Mouse (Mus musculus) stomach, embryonic 16.5 days (tissue): ENCODE measurements around the gene Tnk1. TPM values are rescaled to one million over a fixed set of nuclear protein-coding genes. Genes with fewer than 3 reads are reported as not detected.

Experiments
- ATAC-seq: fragments of 200-750 bp; cut with Nextera tagmentation; 2 replicates; pipeline ENCODE4 v1.8.0; 2017; ENCODE audit warnings: moderate number of reproducible peaks, moderate TSS enrichment; ENCODE audit not compliant: insufficient read depth, low FRiP score
- H3K27ac ChIP-seq: fragments of 300-500 bp; sonication (generic); 2 replicates; pipeline ENCODE4 v1.5.1; 2014; ENCODE audit warnings: low read length
- H3K27me3 ChIP-seq: fragments of 300-500 bp; sonication (generic); 2 replicates; pipeline ENCODE4 v1.6.1; 2014; ENCODE audit warnings: low read length, control low read depth, mixed read lengths; ENCODE audit not compliant: control insufficient read depth, insufficient read depth
- H3K36me3 ChIP-seq: fragments of 300-500 bp; sonication (generic); 2 replicates; pipeline ENCODE4 v1.6.1; 2014; ENCODE audit warnings: low read length; ENCODE audit not compliant: control insufficient read depth, insufficient read depth
- H3K4me1 ChIP-seq: fragments of 300-500 bp; sonication (generic); 2 replicates; pipeline ENCODE4 v1.6.1; 2014; ENCODE audit warnings: low read length, control low read depth, mixed read lengths; ENCODE audit not compliant: control insufficient read depth, insufficient read depth
- H3K4me2 ChIP-seq: fragments of 300-500 bp; sonication (generic); 2 replicates; pipeline ENCODE4 v1.6.1; 2014; ENCODE audit warnings: low read depth, low read length, mixed read lengths
- H3K4me3 ChIP-seq: fragments of 300-500 bp; sonication (generic); replicated peaks from 2 replicates; pipeline ENCODE4 v1.5.1; 2014; ENCODE audit warnings: mild to moderate bottlenecking, low read length
- H3K9ac ChIP-seq: fragments of 300-500 bp; sonication (generic); 2 replicates; pipeline ENCODE4 v1.6.1; 2014; ENCODE audit warnings: low read length
- H3K9me3 ChIP-seq: fragments of 300-500 bp; sonication (generic); replicated peaks from 2 replicates; pipeline ENCODE4 v1.6.1; 2016; ENCODE audit warnings: low read length, control low read depth; ENCODE audit not compliant: control insufficient read depth
- WGBS: fragments of 180-500 bp; shearing (Covaris S2); extraction: QIAGEN DNeasy Blood & Tissue Kit; methylation state at CpG from one replicate; pipeline ENCODE4 v1.1.7; 2014; 5-methylcytosine and 5-hydroxymethylcytosine counted together
- polyA plus RNA-seq: library from polyadenylated mRNA; unstranded; fragments of >200 nt; fragmentation: Nextera tagmentation; extraction: Ambion mirVana; gene quantifications from 2 replicates; pipeline ENCODE4 v1.2.1, GENCODE M21; 2015

Tnk1 gene
- polyA plus RNA-seq, 1 experiment from 2014 or later: 15.3 TPM

DNA sequence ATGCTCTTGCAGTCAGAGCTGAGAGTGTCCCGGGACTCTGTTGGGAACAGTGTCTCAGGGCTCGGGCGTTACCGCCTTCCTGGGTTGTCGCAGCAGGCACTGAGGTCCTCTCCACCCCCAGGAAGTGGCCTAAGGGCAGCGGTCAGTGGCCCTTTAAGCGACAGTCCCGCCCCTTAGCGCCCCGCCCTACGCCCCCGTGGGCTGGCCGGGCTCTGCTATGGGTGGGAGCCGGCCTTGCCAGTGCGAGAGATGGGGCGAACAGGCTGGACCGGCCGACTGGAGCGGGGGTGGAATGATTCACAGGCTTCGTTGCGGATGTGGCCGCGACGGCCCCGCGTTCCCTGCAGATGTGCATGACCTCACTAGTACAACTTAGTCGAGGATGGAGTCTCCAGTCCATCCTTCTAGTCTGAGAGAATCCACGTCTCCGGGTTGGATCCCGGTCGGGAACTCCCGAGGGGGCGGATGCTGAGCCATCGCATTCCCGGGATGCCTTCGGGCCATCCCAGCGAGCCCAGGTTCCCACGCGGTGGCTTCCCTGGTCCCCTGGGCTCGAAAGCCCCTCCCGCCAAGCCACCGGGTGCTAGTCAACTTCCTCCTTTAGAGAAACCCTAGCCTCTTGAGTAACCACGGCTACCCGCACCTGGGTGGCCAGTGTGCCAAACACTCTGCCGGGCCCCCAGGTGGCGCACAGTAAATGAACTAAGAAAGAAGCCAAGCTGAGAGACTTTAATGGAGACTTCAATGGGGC is 22.5 kb upstream of the Tnk1 start, which contains the start of gene Kctd11:
Gene Kctd11 (minus strand): TSS at position 554 of the 751 bp plus-strand sequence.
- Histone ChIP-seq H3K27me3 (no peaks in the 10 kb centered on the region), H3K4me1 (peaks cover 44% of the 10 kb centered on the region), H3K36me3 (no peaks in the 10 kb centered on the region), H3K9me3 (no peaks in the 10 kb centered on the region), H3K9ac (peak within 1 kb of the TSS; percentile 72), H3K27ac (peak within 1 kb of the TSS; percentile 92), H3K4me3 (peak within 1 kb of the TSS; percentile 54), H3K4me2 (peak within 1 kb of the TSS; percentile 85)
- 0% methylated on average over 46 of the region's 46 CpGs for WGBS
- ATAC-seq: peak; percentile 87

DNA sequence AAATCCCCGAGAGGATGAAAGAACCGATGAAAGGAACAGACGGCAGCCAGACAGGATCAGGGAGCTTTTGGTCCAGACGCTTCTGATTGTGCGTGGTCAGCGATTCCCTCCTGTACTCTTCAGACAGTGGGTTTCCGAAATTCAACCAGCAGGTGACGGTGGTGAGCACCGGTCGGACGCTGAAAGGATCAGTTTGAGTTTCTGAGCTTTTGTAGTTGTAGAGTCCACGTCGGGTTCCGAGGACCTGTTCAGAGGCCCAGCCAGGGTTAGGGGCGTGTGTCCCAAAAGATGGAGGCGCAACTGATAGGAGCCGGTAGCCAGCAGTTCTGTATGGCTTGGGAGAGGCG is 21.9 kb upstream of the Tnk1 start:
- H3K9ac ChIP-seq: peak overlapping the region; percentile 72
- no peaks in the 10 kb centered on the region for H3K27me3 ChIP-seq
- H3K9me3 ChIP-seq: no peaks in the 10 kb centered on the region
- WGBS: under 1% methylated on average over 18 of the region's 18 CpGs
- ATAC-seq: peak; percentile 38
- no peaks in the 10 kb centered on the region for H3K36me3 ChIP-seq
- H3K4me2 ChIP-seq: peak overlapping the region; percentile 85
- H3K27ac ChIP-seq: peak overlapping the region; percentile 92
- H3K4me3 ChIP-seq: peak overlapping the region; percentile 54
- peaks cover 49% of the 10 kb centered on the region for H3K4me1 ChIP-seq

GRCm38 (mm10) chr11:69879711-69880110 is 21.2 kb upstream of the Tnk1 start:
- WGBS: 50% methylated on average over 15 of the region's 15 CpGs
- H3K4me1 ChIP-seq: peaks cover 51% of the 10 kb centered on the region
- H3K9me3 ChIP-seq: no peaks in the 10 kb centered on the region
- H3K9ac ChIP-seq: peak overlapping the region; percentile 72
- peak overlapping the region; percentile 54 for H3K4me3 ChIP-seq
- H3K36me3 ChIP-seq: no peaks in the 10 kb centered on the region
- H3K4me2 ChIP-seq: peak overlapping the region; percentile 85
- no peak for ATAC-seq
- no peaks in the 10 kb centered on the region for H3K27me3 ChIP-seq
- peak overlapping the region; percentile 92; the same call in 1 of the 2 replicates for H3K27ac ChIP-seq

DNA sequence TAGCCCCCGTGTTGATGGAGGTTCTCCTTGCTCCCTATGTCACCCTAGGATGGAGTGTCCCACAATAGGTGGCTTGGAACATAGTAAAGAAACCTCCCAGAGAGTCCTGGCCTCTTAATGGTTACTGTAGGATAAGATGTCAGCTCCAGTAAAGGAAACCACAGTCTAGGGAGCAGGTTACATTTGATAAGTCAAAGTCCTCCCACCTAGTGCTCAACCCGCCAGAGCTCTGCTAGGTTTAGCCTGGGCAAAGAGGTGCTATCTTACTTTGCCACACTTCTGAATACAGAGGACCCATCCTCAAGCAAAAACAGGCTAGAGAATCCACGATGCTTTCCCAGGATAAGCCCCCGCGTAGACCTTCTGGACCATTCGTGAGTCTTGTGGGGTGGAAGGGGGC is 20.4 kb upstream of the Tnk1 start:
- Histone ChIP-seq H3K4me2 (peak overlapping the region; percentile 85), H3K4me1 (peaks cover 51% of the 10 kb centered on the region), H3K9ac (peak overlapping the region; percentile 72; the same call in 1 of the 2 replicates), H3K27ac (peak overlapping the region; percentile 92), H3K27me3 (no peaks in the 10 kb centered on the region), H3K36me3 (no peaks in the 10 kb centered on the region), H3K9me3 (no peaks in the 10 kb centered on the region), H3K4me3 (peak overlapping the region; percentile 54)
- ATAC-seq: no peak
- WGBS: 78% methylated on average over 6 of the region's 6 CpGs

DNA sequence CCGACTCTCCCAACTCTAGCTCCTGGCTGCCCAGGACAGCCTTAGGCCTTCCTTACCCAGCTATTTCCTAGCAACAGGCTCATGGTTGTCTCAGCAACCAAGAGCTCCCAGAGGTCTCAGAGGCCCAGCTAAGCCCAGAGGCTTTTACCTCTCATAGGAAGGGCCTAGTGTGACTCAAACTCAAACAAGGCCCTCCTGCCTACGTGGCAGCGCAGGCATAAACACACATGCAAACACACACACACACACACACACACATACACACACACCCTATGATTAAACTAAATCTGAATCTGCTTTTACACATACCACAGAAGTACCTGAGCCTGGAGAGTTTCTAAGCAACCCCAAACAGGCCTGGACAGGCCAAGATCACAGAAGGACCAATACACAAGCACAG is 19.9 kb upstream of the Tnk1 start:
- Histone ChIP-seq H3K9ac (0 out of 2 replicates have a peak overlapping the region, but pooled peaks have one; percentile 72), H3K4me3 (peak overlapping the region; percentile 54; the same call in 1 of the 2 replicates), H3K36me3 (no peaks in the 10 kb centered on the region), H3K27me3 (no peaks in the 10 kb centered on the region), H3K4me2 (peak overlapping the region; percentile 85; the same call in 1 of the 2 replicates), H3K4me1 (peaks cover 51% of the 10 kb centered on the region), H3K9me3 (no peaks in the 10 kb centered on the region), H3K27ac (peak overlapping the region; percentile 92)
- 76% methylated on average over 3 of the region's 3 CpGs for WGBS
- no peak for ATAC-seq

- H3K9me3 ChIP-seq: no peaks in the 10 kb centered on the region
- no peaks in the 10 kb centered on the region for H3K27me3 ChIP-seq
- H3K4me1 ChIP-seq: peaks cover 51% of the 10 kb centered on the region
- 80% methylated on average over 11 of the region's 11 CpGs for WGBS
- H3K9ac ChIP-seq: peak within 1 kb of the TSS; percentile 72; the same call in 1 of the 2 replicates
- ATAC-seq: no peak
- no peaks in the 10 kb centered on the region for H3K36me3 ChIP-seq
- H3K4me2 ChIP-seq: peak within 1 kb of the TSS; percentile 85
- H3K4me3 ChIP-seq: peak within 1 kb of the TSS; percentile 54; the same call in 1 of the 2 replicates
- peak within 1 kb of the TSS; percentile 92 for H3K27ac ChIP-seq
Observed at GRCm38 (mm10) chr11:69877878-69878277, 19.3 kb upstream of the Tnk1 start, which contains the start of gene Tmem95. Tmem95 (minus strand) TSS chr11:69878018.

- 8% methylated on average over 12 of the region's 12 CpGs for WGBS
- H3K4me1 ChIP-seq: peaks cover 48% of the 10 kb centered on the region
- H3K36me3 ChIP-seq: no peaks in the 10 kb centered on the region
- H3K4me2 ChIP-seq: peak overlapping the region; percentile 36
- H3K9ac ChIP-seq: 0 out of 2 replicates have a peak overlapping the region, but pooled peaks have one; percentile 6
- H3K27me3 ChIP-seq: no peaks in the 10 kb centered on the region
- peak; percentile 22; the same call in 1 of the 2 replicates for ATAC-seq
- H3K9me3 ChIP-seq: no peaks in the 10 kb centered on the region
- H3K4me3 ChIP-seq: no peak overlapping the region
- peak overlapping the region; percentile 92 for H3K27ac ChIP-seq
Observed at GRCm38 (mm10) chr11:69876867-69877266, 18.3 kb upstream of the Tnk1 start.

- Histone ChIP-seq H3K27ac (peak overlapping the region; percentile 92), H3K4me3 (no peak overlapping the region), H3K9me3 (no peaks in the 10 kb centered on the region), H3K4me1 (peaks cover 43% of the 10 kb centered on the region), H3K27me3 (no peaks in the 10 kb centered on the region), H3K9ac (peak overlapping the region; percentile 6; the same call in 1 of the 2 replicates), H3K4me2 (no peak overlapping the region), H3K36me3 (no peaks in the 10 kb centered on the region)
- 47% methylated on average over 7 of the region's 7 CpGs for WGBS
- no peak for ATAC-seq
Observed at GRCm38 (mm10) chr11:69876186-69876585, 17.7 kb upstream of the Tnk1 start.

DNA sequence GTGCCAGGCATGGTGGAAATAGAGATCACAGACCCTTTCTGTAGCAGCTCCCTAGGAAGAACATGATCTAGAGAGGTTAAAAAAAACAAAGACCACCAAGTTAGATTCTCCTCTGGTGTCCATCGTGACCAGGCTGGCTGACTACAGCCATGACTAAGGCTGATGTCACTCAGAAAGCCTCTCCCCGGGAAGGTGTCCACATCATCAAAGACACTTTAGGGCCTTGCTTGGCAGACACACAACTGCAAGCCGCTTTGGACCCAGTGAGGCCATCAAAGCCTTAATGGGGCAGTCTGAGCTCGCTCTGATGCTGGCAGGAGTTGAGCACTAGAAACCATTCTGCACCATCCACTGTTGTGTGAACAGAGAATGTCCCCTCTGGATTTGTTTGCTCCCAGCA is 13.9 kb upstream of the Tnk1 start:
- no peaks in the 10 kb centered on the region for H3K27me3 ChIP-seq
- peaks cover 17% of the 10 kb centered on the region for H3K4me1 ChIP-seq
- no peak for ATAC-seq
- no peak overlapping the region for H3K4me2 ChIP-seq
- H3K9me3 ChIP-seq: no peaks in the 10 kb centered on the region
- no peak overlapping the region for H3K27ac ChIP-seq
- H3K4me3 ChIP-seq: no peak overlapping the region
- H3K9ac ChIP-seq: no peak overlapping the region
- WGBS: 79% methylated on average over 4 of the region's 4 CpGs
- no peaks in the 10 kb centered on the region for H3K36me3 ChIP-seq
